Comparison of ENCODE assay signal across 15 mouse cellular contexts in genomic region chr7:96859077-96859476, GRCm38 (mm10).
"Had no signal": no experiment of that assay in that cellular context is flagged by ENCODE, and none has a peak within 500 bp of the region (broad histone marks: within the 10 kb centered on the region; RNA-seq: fewer than 3 reads in every experiment).

No protein-coding gene starts in this region.

- DNase-seq: right cerebral cortex, adult 18-20 months; right cerebral cortex, postnatal 14 days; right cerebral cortex, postnatal 25 days; right cerebral cortex, postnatal 4 days; spleen, adult 18-20 months; thymus, adult 18-20 months; thymus, adult 2 months; thymus, postnatal 14 days; thymus, postnatal 25 days; thymus, postnatal 36 days; thymus, postnatal 4 days had no signal

- H3K9ac ChIP-seq: neural tube, embryonic 13.5 days; neural tube, embryonic 15.5 days; stomach, embryonic 15.5 days had no signal

- H3K4me3 ChIP-seq: neural tube, embryonic 13.5 days; neural tube, embryonic 15.5 days; stomach, embryonic 15.5 days had no signal

- H3K36me3 ChIP-seq: neural tube, embryonic 15.5 days; stomach, embryonic 15.5 days had no signal

- H3K9me3 ChIP-seq: neural tube, embryonic 13.5 days; neural tube, embryonic 15.5 days; stomach, embryonic 15.5 days had no signal

- H3K27ac ChIP-seq: neural tube, embryonic 15.5 days; stomach, embryonic 15.5 days; stomach, postnatal 0 days had no signal

- H3K4me2 ChIP-seq: neural tube, embryonic 13.5 days; neural tube, embryonic 15.5 days; stomach, embryonic 15.5 days had no signal

- H3K27me3 ChIP-seq: neural tube, embryonic 13.5 days; neural tube, embryonic 15.5 days; stomach, embryonic 15.5 days had no signal
